Mouse (Mus musculus): ENCODE data around the gene Pbrm1. TPM values are rescaled to one million over a fixed set of nuclear protein-coding genes. Genes with fewer than 3 reads are reported as not detected.

The Pbrm1 gene
- polyA plus RNA-seq, 1 experiment from 2014 or later, result 93.0 TPM

DNA sequence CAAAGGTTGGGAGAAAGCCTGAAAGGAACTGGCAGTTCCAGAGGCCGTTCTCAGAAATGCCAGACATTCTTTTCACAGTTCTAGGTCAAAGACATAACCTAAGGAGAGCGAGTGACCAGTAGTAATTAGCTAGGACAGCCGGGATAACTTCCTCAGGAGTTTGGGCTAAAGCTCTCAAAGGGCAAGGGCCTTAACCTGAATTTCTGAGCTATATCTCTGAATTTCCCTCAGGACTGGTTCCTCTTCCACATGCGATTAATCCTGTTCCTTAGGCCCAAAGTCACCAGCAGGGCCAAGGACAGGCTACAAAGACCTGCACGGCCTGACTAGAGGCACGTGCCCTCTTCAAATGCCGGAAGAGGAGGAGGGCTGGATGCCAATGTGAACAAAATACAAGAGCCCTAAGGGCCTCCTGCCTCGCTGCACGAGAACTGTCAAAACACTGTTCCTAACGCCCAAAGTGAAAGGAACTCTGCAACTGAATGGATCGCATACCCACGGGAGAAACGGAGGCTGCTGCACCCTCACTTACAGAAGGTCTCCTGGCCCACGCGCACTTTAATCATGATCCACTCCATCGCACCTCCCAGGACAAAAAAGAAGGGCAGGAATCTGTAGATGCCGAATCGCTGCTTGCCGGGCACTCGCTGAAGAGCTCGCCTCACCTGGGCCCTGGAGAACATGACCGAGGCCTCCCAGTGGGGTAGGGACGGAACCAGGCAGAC, 109.3 kb downstream of the Pbrm1 start:
- Histone ChIP-seq H3K9ac (peak overlapping the region; percentile 87), H3K4me1 (peaks cover 67% of the 10 kb centered on the region), H3K27me3 (replicated peaks) (no peaks in the 10 kb centered on the region), H3K9me3 (no peaks in the 10 kb centered on the region), H3K4me2 (peak overlapping the region; percentile 77), H3K27ac (replicated peaks) (peak overlapping the region; percentile 94), H3K4me3 (peak overlapping the region; percentile 68), H3K36me3 (peaks cover 25% of the 10 kb centered on the region)
- ATAC-seq (ENCODE audit: extremely low read depth, insufficient number of reproducible peaks, low FRiP score, low TSS enrichment), result no peak
- under 1% methylated on average over 23 of the region's 23 CpGs for WGBS

DNA sequence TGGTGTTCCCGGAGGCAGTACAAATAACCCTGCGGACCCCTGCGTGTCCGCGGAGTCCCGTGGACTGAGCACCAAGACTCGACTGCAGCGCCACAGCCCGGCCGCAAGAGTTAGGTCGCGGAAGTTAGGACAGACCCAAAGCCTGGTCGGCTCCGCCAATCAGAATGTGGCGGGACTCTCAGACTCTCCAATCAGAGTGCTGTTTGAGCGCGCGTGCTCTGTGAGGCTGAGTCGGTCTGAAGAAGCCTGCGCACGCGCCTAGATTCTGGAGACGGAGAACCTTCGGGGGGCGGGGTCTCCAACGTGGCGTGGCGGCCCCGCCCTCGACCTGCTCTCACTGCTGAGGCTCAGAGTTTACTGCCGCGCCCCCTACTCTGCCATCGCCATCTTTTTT, 109.9 kb downstream of the Pbrm1 start, which contains the start of gene Smim4:
Gene Smim4 (minus strand): TSS at position 131 of the 394 bp plus-strand sequence.
- peak within 1 kb of the TSS; percentile 68 for H3K4me3 ChIP-seq
- no peaks in the 10 kb centered on the region for H3K9me3 ChIP-seq
- peak within 1 kb of the TSS; percentile 94 for H3K27ac ChIP-seq (replicated peaks)
- H3K9ac ChIP-seq, result peak within 1 kb of the TSS; percentile 87
- peak; percentile 90 for ATAC-seq (ENCODE audit: extremely low read depth, insufficient number of reproducible peaks, low FRiP score, low TSS enrichment)
- H3K4me1 ChIP-seq, result peaks cover 73% of the 10 kb centered on the region
- peaks cover 25% of the 10 kb centered on the region for H3K36me3 ChIP-seq
- peak within 1 kb of the TSS; percentile 85 for H3K4me2 ChIP-seq
- WGBS, result under 1% methylated on average over 33 of the region's 33 CpGs
- no peaks in the 10 kb centered on the region for H3K27me3 ChIP-seq (replicated peaks)

GRCm38 (mm10) chr14:31129326-31130235, 110.6 kb downstream of the Pbrm1 start:
- Histone ChIP-seq H3K27me3 (replicated peaks) (no peaks in the 10 kb centered on the region), H3K4me2 (peak overlapping the region; percentile 85), H3K9me3 (no peaks in the 10 kb centered on the region), H3K9ac (peak overlapping the region; percentile 97), H3K27ac (replicated peaks) (peak overlapping the region; percentile 89), H3K4me1 (peaks cover 77% of the 10 kb centered on the region), H3K36me3 (peaks cover 26% of the 10 kb centered on the region), H3K4me3 (peak overlapping the region; percentile 97)
- no peak for ATAC-seq (ENCODE audit: extremely low read depth, insufficient number of reproducible peaks, low FRiP score, low TSS enrichment)
- 63% methylated on average over 15 of the region's 15 CpGs for WGBS

- Histone ChIP-seq H3K4me1 (peaks cover 67% of the 10 kb centered on the region), H3K27ac (replicated peaks) (peak within 1 kb of the TSS; percentile 89)
- WGBS, result 4% methylated on average over 51 of the region's 63 CpGs
Observed at GRCm38 (mm10) chr14:31130236-31131220, 111.6 kb downstream of the Pbrm1 start, which contains the start of gene Nt5dc2. Nt5dc2 (plus strand) TSS chr14:31131053.

GRCm38 (mm10) chr14:31131272-31131821, 112.4 kb downstream of the Pbrm1 start:
- Histone ChIP-seq H3K36me3 (peaks cover 40% of the 10 kb centered on the region), H3K4me3 (peak overlapping the region; percentile 97), H3K9me3 (no peaks in the 10 kb centered on the region), H3K27me3 (replicated peaks) (no peaks in the 10 kb centered on the region), H3K4me1 (peaks cover 59% of the 10 kb centered on the region), H3K9ac (peak overlapping the region; percentile 97), H3K27ac (replicated peaks) (peak overlapping the region; percentile 80), H3K4me2 (peak overlapping the region; percentile 85)
- ATAC-seq (ENCODE audit: extremely low read depth, insufficient number of reproducible peaks, low FRiP score, low TSS enrichment), result no peak
- under 1% methylated on average over 43 of the region's 43 CpGs for WGBS

More at GRCm38 (mm10) chr14:31130236-31131220, 111.6 kb downstream of the Pbrm1 start, which contains the start of gene Nt5dc2:
- ATAC-seq (ENCODE audit: extremely low read depth, insufficient number of reproducible peaks, low FRiP score, low TSS enrichment), result peak; percentile 81
- peak within 1 kb of the TSS; percentile 97 for H3K4me3 ChIP-seq
- H3K9ac ChIP-seq, result peak within 1 kb of the TSS; percentile 97
- H3K27me3 ChIP-seq (replicated peaks), result no peaks in the 10 kb centered on the region
- H3K4me2 ChIP-seq, result peak within 1 kb of the TSS; percentile 85
- H3K36me3 ChIP-seq, result peaks cover 32% of the 10 kb centered on the region
- no peaks in the 10 kb centered on the region for H3K9me3 ChIP-seq

DNA sequence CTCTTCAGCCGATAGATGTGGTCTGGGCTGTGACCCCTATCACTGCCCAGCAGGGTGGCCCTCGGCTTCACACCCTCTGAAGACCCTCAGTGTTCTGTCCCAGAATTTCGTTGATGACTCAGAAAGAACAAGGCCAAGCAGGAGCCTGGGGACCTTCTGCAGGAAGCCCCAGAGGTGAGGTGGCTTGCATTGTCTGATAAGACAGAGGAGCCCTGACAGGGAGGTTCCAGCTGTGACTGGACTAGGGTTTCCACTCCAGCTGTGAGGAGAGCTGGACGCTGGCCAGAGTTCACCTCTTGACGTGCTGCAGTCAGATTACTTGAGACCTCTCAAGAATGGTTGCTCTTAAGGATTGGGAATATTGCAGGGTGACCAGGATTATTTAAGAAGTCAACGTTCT, 113.1 kb downstream of the Pbrm1 start:
- Histone ChIP-seq H3K4me3 (peak overlapping the region; percentile 97), H3K4me1 (peaks cover 53% of the 10 kb centered on the region), H3K9me3 (no peaks in the 10 kb centered on the region), H3K27me3 (replicated peaks) (no peaks in the 10 kb centered on the region), H3K4me2 (peak overlapping the region; percentile 85), H3K36me3 (peaks cover 42% of the 10 kb centered on the region), H3K9ac (peak overlapping the region; percentile 97), H3K27ac (replicated peaks) (no peak overlapping the region)
- no peak for ATAC-seq (ENCODE audit: extremely low read depth, insufficient number of reproducible peaks, low FRiP score, low TSS enrichment)
- WGBS, result 2% methylated on average over 6 of the region's 6 CpGs

DNA sequence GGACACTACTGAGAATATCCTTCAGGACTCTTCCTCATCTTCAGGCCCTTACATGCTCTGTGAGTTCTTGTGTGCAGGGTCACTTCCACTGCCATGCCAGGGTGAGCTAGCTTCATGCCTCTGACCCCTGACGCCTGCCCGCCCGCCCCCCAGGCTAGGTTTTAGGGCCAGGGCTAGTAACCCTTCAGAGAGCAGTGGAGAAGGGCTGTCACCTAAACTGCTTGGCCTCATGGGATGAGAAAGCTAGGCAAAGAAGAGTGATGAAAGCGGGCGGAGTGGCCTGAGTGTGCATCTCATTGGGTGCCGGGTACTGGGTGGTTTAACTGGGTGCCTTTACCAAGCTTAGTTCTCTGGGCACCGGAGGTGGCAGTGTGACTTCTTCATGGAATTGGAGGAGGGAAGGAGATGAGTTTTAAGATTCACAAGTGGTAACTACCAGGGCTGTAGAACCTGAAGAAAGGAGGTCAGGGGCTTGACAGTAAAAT, 113.6 kb downstream of the Pbrm1 start:
- WGBS, result 77% methylated on average over 7 of the region's 7 CpGs
- Histone ChIP-seq H3K4me3 (peak overlapping the region; percentile 97), H3K36me3 (peaks cover 43% of the 10 kb centered on the region), H3K27ac (replicated peaks) (no peak overlapping the region), H3K4me1 (peaks cover 53% of the 10 kb centered on the region), H3K9ac (peak overlapping the region; percentile 97), H3K27me3 (replicated peaks) (no peaks in the 10 kb centered on the region), H3K9me3 (no peaks in the 10 kb centered on the region), H3K4me2 (peak overlapping the region; percentile 85)
- no peak for ATAC-seq (ENCODE audit: extremely low read depth, insufficient number of reproducible peaks, low FRiP score, low TSS enrichment)

- 59% methylated on average over 11 of the region's 11 CpGs for WGBS
- peaks cover 55% of the 10 kb centered on the region for H3K4me1 ChIP-seq
- peak overlapping the region; percentile 10; the same call in 1 of the 2 replicates for H3K4me3 ChIP-seq
- no peaks in the 10 kb centered on the region for H3K27me3 ChIP-seq (replicated peaks)
- H3K36me3 ChIP-seq, result peaks cover 49% of the 10 kb centered on the region
- no peak overlapping the region for H3K27ac ChIP-seq (replicated peaks)
- no peak for ATAC-seq (ENCODE audit: extremely low read depth, insufficient number of reproducible peaks, low FRiP score, low TSS enrichment)
- H3K9ac ChIP-seq, result peak overlapping the region; percentile 97
- H3K4me2 ChIP-seq, result peak overlapping the region; percentile 85
- H3K9me3 ChIP-seq, result no peaks in the 10 kb centered on the region
Observed at GRCm38 (mm10) chr14:31133023-31133665, 114.2 kb downstream of the Pbrm1 start.

DNA sequence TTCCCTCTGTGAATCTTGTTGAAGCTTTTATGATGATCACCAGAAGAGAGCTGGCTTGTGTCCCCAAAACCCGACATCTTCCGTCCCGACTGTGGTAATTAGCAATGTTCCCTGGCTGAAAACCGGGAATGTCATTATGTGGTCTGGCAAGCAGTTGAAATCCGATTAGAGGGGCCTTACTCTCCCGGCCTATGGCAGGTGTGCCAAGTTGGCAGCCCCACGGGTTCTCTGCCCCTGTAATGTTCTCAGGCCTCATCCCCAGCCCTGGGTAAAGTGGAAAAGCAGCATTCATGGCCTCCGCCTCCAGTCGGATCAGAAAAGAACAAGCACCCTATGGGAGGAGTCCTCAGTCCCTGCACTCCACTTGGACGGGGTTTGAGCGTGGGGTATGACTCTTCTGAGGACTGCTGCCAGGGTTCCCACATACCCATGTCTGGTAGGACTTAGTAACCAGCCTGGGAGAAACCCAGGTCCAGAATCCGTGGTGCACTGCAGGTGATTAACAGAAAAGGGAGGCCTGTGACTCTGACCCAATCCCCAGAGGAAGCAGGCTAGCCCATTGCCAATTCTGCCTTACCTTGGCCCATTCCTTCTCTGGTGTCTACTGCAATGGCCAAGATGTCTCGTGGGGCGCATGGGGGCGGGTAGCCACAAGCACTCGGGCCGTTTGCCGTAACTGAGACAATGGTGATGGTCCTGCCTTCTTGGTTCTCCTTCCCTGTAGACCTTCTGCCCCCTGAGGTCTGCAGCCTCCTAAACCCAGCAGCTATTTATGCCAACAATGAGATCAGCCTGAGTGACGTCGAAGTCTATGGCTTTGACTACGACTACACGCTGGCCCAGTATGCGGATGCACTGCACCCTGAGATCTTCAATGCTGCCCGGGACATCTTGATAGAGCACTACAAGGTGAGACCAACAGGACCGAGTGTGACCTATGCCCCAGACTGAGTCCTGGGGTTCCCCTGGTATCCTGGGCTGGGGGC, 115.4 kb downstream of the Pbrm1 start:
- Histone ChIP-seq H3K4me1 (peaks cover 54% of the 10 kb centered on the region), H3K36me3 (peaks cover 61% of the 10 kb centered on the region), H3K27me3 (replicated peaks) (no peaks in the 10 kb centered on the region), H3K4me2 (no peak overlapping the region), H3K9ac (peak overlapping the region; percentile 97; the same call in 1 of the 2 replicates), H3K27ac (replicated peaks) (no peak overlapping the region), H3K4me3 (no peak overlapping the region), H3K9me3 (no peaks in the 10 kb centered on the region)
- ATAC-seq (ENCODE audit: extremely low read depth, insufficient number of reproducible peaks, low FRiP score, low TSS enrichment), result no peak
- 81% methylated on average over 25 of the region's 25 CpGs for WGBS
